In the genomic region with DNA sequence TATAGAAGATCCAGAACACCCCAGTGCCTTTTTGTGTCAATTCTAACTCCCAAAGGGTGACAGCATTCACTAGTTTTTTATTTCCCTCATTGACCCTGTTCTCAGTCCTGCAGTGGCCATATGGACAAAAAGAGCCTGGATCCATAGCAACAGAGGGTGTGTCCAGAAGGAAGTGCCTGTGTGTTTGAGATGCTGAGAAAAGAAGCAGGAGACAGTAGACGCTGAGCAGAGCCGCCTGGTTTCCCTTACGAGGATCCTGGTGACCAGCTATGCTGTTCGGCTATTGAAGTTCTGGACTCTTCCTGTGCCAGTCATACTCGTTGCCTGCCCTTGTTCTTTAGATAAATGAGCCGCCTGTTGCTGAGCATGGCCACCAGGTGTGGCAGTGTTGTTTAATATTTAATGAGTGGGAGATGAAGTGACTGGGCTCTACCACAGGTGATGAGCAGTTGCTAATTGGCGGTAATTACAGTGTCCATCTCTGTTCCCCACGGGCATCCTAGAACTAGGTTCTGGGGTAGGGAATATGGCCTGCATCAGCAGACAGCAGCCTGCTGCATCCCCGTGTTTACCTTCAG, we compare ENCODE assay signal across 15 mouse cellular contexts.
DNase-seq lines count a peak whose midpoint lies in the region; ATAC-seq lines count a peak whose summit lies in the region.
"Had no signal": no experiment of that assay in that cellular context is flagged by ENCODE, and none has a peak within 500 bp of the region (broad histone marks: within the 10 kb centered on the region; RNA-seq: fewer than 3 reads in every experiment).

No protein-coding gene starts in this region.

- H3K36me3 ChIP-seq in embryonic facial prominence, embryonic 14.5 days (ENCODE audit: control insufficient read depth, insufficient read depth, low read length): 0 out of 2 replicates have a peak, but pooled peaks cover 6% of the 10 kb centered on the region
- peaks cover 18% of the 10 kb centered on the region for H3K36me3 ChIP-seq in embryonic facial prominence, embryonic 10.5 days (replicated peaks)
- no peaks in the 10 kb centered on the region for H3K36me3 ChIP-seq in hindbrain, embryonic 15.5 days
- peaks cover 2% of the 10 kb centered on the region; the same call in 1 of the 2 replicates for H3K36me3 ChIP-seq in hindbrain, embryonic 12.5 days
- H3K36me3 ChIP-seq in midbrain, embryonic 13.5 days: peaks cover 2% of the 10 kb centered on the region
- H3K36me3 ChIP-seq in midbrain, embryonic 15.5 days (replicated peaks): no peaks in the 10 kb centered on the region
- H3K36me3 ChIP-seq in stomach, embryonic 16.5 days (ENCODE audit: control insufficient read depth, insufficient read depth, low read length): no peaks in the 10 kb centered on the region

- ATAC-seq in embryonic facial prominence, embryonic 14.5 days (ENCODE audit: low read depth): no peak
- no peak for ATAC-seq in hindbrain, embryonic 15.5 days (ENCODE audit: low FRiP score, low read depth)
- no peak for ATAC-seq in hindbrain, embryonic 12.5 days (ENCODE audit: low FRiP score)
- ATAC-seq in midbrain, embryonic 13.5 days: no peak
- ATAC-seq in midbrain, embryonic 15.5 days (replicated peaks): no peak
- no peak for ATAC-seq in stomach, embryonic 16.5 days (ENCODE audit: insufficient read depth, low FRiP score)
- no peak for ATAC-seq in CD4-positive, CD25-positive, alpha-beta regulatory T cell, adult 4 months
- ATAC-seq: liver, postnatal 0 days had no signal

- H3K27me3 ChIP-seq in embryonic facial prominence, embryonic 14.5 days (replicated peaks; ENCODE audit: control insufficient read depth, insufficient read depth, low read length): no peaks in the 10 kb centered on the region
- no peaks in the 10 kb centered on the region for H3K27me3 ChIP-seq in embryonic facial prominence, embryonic 10.5 days (replicated peaks; ENCODE audit: low read depth, poor library complexity, severe bottlenecking)
- H3K27me3 ChIP-seq in hindbrain, embryonic 15.5 days: no peaks in the 10 kb centered on the region
- no peaks in the 10 kb centered on the region for H3K27me3 ChIP-seq in hindbrain, embryonic 12.5 days
- no peaks in the 10 kb centered on the region for H3K27me3 ChIP-seq in midbrain, embryonic 13.5 days
- no peaks in the 10 kb centered on the region for H3K27me3 ChIP-seq in midbrain, embryonic 15.5 days (replicated peaks)
- H3K27me3 ChIP-seq in stomach, embryonic 16.5 days (ENCODE audit: control insufficient read depth, insufficient read depth, low read length): no peaks in the 10 kb centered on the region
- H3K27me3 ChIP-seq: neural tube, embryonic 12.5 days had no signal

- no peak overlapping the region for H3K4me3 ChIP-seq in embryonic facial prominence, embryonic 14.5 days (ENCODE audit: low read depth, low read length)
- H3K4me3 ChIP-seq in embryonic facial prominence, embryonic 10.5 days: no peak overlapping the region
- H3K4me3 ChIP-seq in hindbrain, embryonic 15.5 days: no peak overlapping the region
- H3K4me3 ChIP-seq in hindbrain, embryonic 12.5 days: no peak overlapping the region
- H3K4me3 ChIP-seq in midbrain, embryonic 13.5 days (replicated peaks): no peak overlapping the region
- no peak overlapping the region for H3K4me3 ChIP-seq in midbrain, embryonic 15.5 days
- no peak overlapping the region for H3K4me3 ChIP-seq in stomach, embryonic 16.5 days (replicated peaks; ENCODE audit: low read length)
- H3K4me3 ChIP-seq: midbrain, embryonic 10.5 days; neural tube, embryonic 12.5 days had no signal

- no peak overlapping the region for H3K4me2 ChIP-seq in embryonic facial prominence, embryonic 14.5 days (ENCODE audit: low read depth, low read length)
- no peak overlapping the region for H3K4me2 ChIP-seq in hindbrain, embryonic 15.5 days
- H3K4me2 ChIP-seq in hindbrain, embryonic 12.5 days (replicated peaks): no peak overlapping the region
- no peak overlapping the region for H3K4me2 ChIP-seq in midbrain, embryonic 13.5 days (replicated peaks)
- no peak overlapping the region for H3K4me2 ChIP-seq in midbrain, embryonic 15.5 days
- H3K4me2 ChIP-seq in stomach, embryonic 16.5 days (ENCODE audit: low read depth, low read length): no peak overlapping the region
- H3K4me2 ChIP-seq: neural tube, embryonic 12.5 days had no signal

- peak overlapping the region; percentile 84; the same call in 1 of the 2 replicates for H3K27ac ChIP-seq in embryonic facial prominence, embryonic 14.5 days (replicated peaks; ENCODE audit: low read depth, low read length)
- H3K27ac ChIP-seq in embryonic facial prominence, embryonic 10.5 days (replicated peaks): no peak overlapping the region
- 0 out of 2 replicates have a peak overlapping the region, but pooled peaks have one; percentile 14 for H3K27ac ChIP-seq in hindbrain, embryonic 15.5 days (replicated peaks)
- H3K27ac ChIP-seq in hindbrain, embryonic 12.5 days: no peak overlapping the region
- H3K27ac ChIP-seq in midbrain, embryonic 13.5 days: 0 out of 2 replicates have a peak overlapping the region, but pooled peaks have one; percentile 2
- no peak overlapping the region for H3K27ac ChIP-seq in midbrain, embryonic 15.5 days
- peak overlapping the region; percentile 60 for H3K27ac ChIP-seq in stomach, embryonic 16.5 days (ENCODE audit: low read length)
- H3K27ac ChIP-seq: midbrain, embryonic 10.5 days; neural tube, embryonic 12.5 days had no signal

- 72% methylated on average over 9 of the region's 9 CpGs for WGBS in embryonic facial prominence, embryonic 14.5 days
- WGBS in embryonic facial prominence, embryonic 10.5 days: 83% methylated on average over 9 of the region's 9 CpGs
- WGBS in hindbrain, embryonic 15.5 days: 62% methylated on average over 9 of the region's 9 CpGs
- 74% methylated on average over 9 of the region's 9 CpGs for WGBS in hindbrain, embryonic 12.5 days
- 74% methylated on average over 9 of the region's 9 CpGs for WGBS in midbrain, embryonic 13.5 days
- WGBS in midbrain, embryonic 15.5 days: 71% methylated on average over 9 of the region's 9 CpGs
- WGBS in stomach, embryonic 16.5 days: 50% methylated on average over 9 of the region's 9 CpGs

- H3K4me1 ChIP-seq in embryonic facial prominence, embryonic 14.5 days (ENCODE audit: control insufficient read depth, insufficient read depth, low read length): peaks cover 24% of the 10 kb centered on the region
- peaks cover 31% of the 10 kb centered on the region for H3K4me1 ChIP-seq in embryonic facial prominence, embryonic 10.5 days
- H3K4me1 ChIP-seq in hindbrain, embryonic 15.5 days (replicated peaks): peaks cover 44% of the 10 kb centered on the region
- peaks cover 18% of the 10 kb centered on the region for H3K4me1 ChIP-seq in hindbrain, embryonic 12.5 days
- H3K4me1 ChIP-seq in midbrain, embryonic 13.5 days (replicated peaks): peaks cover 33% of the 10 kb centered on the region
- peaks cover 24% of the 10 kb centered on the region for H3K4me1 ChIP-seq in midbrain, embryonic 15.5 days
- H3K4me1 ChIP-seq in stomach, embryonic 16.5 days (ENCODE audit: control insufficient read depth, insufficient read depth, low read length): peaks cover 38% of the 10 kb centered on the region

- DNase-seq in embryonic facial prominence, embryonic 14.5 days (ENCODE audit: low spot score): no peak
- no peak for DNase-seq in embryonic facial prominence, embryonic 10.5 days (ENCODE audit: low spot score)
- DNase-seq: adrenal gland, postnatal 25 days; kidney, adult 9 months; liver, postnatal 0 days; thymus, adult 2 months had no signal

- no peak overlapping the region for H3K9ac ChIP-seq in embryonic facial prominence, embryonic 14.5 days (ENCODE audit: low read depth, low read length)
- H3K9ac ChIP-seq in hindbrain, embryonic 15.5 days: no peak overlapping the region
- no peak overlapping the region for H3K9ac ChIP-seq in hindbrain, embryonic 12.5 days
- H3K9ac ChIP-seq in midbrain, embryonic 13.5 days (replicated peaks): no peak overlapping the region
- no peak overlapping the region for H3K9ac ChIP-seq in midbrain, embryonic 15.5 days
- H3K9ac ChIP-seq in stomach, embryonic 16.5 days (ENCODE audit: low read length): no peak overlapping the region
- H3K9ac ChIP-seq: liver, postnatal 0 days; neural tube, embryonic 12.5 days had no signal

- no peaks in the 10 kb centered on the region for H3K9me3 ChIP-seq in embryonic facial prominence, embryonic 14.5 days (ENCODE audit: control insufficient read depth, low read length)
- no peaks in the 10 kb centered on the region for H3K9me3 ChIP-seq in embryonic facial prominence, embryonic 10.5 days
- H3K9me3 ChIP-seq in hindbrain, embryonic 15.5 days: no peaks in the 10 kb centered on the region
- no peaks in the 10 kb centered on the region for H3K9me3 ChIP-seq in hindbrain, embryonic 12.5 days (replicated peaks)
- H3K9me3 ChIP-seq in midbrain, embryonic 13.5 days: no peaks in the 10 kb centered on the region
- no peaks in the 10 kb centered on the region for H3K9me3 ChIP-seq in midbrain, embryonic 15.5 days
- no peaks in the 10 kb centered on the region for H3K9me3 ChIP-seq in stomach, embryonic 16.5 days (replicated peaks; ENCODE audit: control insufficient read depth, low read length)
- H3K9me3 ChIP-seq: G1E; midbrain, embryonic 10.5 days; neural tube, embryonic 12.5 days had no signal

Comparison
In these comparisons a context has a peak if more than half of its experiments do, and no peak if none do; other contexts are left out.
1. H3K27ac ChIP-seq: peak in embryonic facial prominence, embryonic 14.5 days (single experiment), hindbrain, embryonic 15.5 days (single experiment), midbrain, embryonic 13.5 days (single experiment) and stomach, embryonic 16.5 days (single experiment); none in embryonic facial prominence, embryonic 10.5 days (single experiment), hindbrain, embryonic 12.5 days (single experiment) and midbrain, embryonic 15.5 days (single experiment).